In the genomic region with DNA sequence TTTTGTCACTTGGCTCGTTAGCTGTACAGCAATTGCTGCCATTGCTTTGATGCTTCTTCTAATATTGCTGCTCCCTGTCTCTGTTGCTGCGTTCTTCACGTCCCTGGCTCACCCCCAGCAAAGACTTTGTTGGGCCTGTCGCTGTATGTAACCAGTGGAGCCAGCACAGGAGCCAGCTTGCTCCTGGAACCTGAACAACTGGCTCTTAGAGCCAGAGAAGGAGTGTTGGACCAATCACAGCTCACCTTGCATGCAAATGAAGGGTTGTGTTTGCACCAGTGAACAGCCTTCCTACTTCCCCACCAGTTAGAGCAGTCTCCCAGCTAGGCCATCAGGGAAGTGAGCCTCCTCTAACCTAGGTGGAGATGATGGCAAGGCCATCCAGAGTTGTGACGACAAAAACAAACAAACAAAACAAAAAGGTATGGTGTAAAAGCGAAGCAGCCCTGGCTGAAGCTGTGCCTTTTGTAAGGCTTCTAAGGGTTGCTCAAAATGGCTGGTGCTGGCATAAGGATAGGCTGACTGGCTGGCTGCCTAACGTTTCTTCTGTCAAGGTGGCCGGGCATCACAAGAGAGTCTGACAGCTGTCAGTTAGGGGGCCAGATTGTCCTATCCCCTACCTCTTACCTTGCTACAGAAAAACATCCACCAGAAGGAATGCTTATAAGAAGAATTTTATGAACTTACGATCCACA, we compare ENCODE assay signal across 27 mouse cellular contexts. TPM values are rescaled to one million over a fixed set of nuclear protein-coding genes. Genes with fewer than 3 reads are reported as not detected.
A peak's percentile ranks its signal among the peaks of the same experiment; 100 is the strongest.
DNase-seq lines count a peak whose midpoint lies in the region; ATAC-seq lines count a peak whose summit lies in the region.
"Had no signal": no experiment of that assay in that cellular context is flagged by ENCODE, and none has a peak within 500 bp of the region (broad histone marks: within the 10 kb centered on the region; RNA-seq: fewer than 3 reads in every experiment).

No protein-coding gene starts in this region.

- ATAC-seq in forebrain, embryonic 14.5 days, result peak; percentile 33; the same call in 1 of the 2 replicates
- ATAC-seq in forebrain, embryonic 12.5 days (ENCODE audit: low FRiP score), result no peak
- ATAC-seq in heart, embryonic 14.5 days (ENCODE audit: insufficient number of reproducible peaks, insufficient read depth, low FRiP score, low read depth), result no peak
- no peak; the same call in 1 of the 2 replicates for ATAC-seq in forebrain, embryonic 15.5 days (replicated peaks)
- ATAC-seq: hindbrain, embryonic 16.5 days; liver, embryonic 12.5 days; Patski had no signal

- H3K27me3 ChIP-seq in forebrain, embryonic 14.5 days (replicated peaks; ENCODE audit: control insufficient read depth, insufficient read depth, low read length), result no peaks in the 10 kb centered on the region
- peaks cover 20% of the 10 kb centered on the region for H3K27me3 ChIP-seq in forebrain, embryonic 12.5 days
- H3K27me3 ChIP-seq in heart, embryonic 14.5 days (ENCODE audit: control insufficient read depth, insufficient read depth, low read length), result no peaks in the 10 kb centered on the region
- H3K27me3 ChIP-seq in forebrain, embryonic 15.5 days, result no peaks in the 10 kb centered on the region
- H3K27me3 ChIP-seq: CH12.LX; intestine, embryonic 15.5 days; liver, embryonic 12.5 days; Patski had no signal

- no peaks in the 10 kb centered on the region for H3K9me3 ChIP-seq in forebrain, embryonic 14.5 days (replicated peaks; ENCODE audit: control insufficient read depth, low read length)
- no peaks in the 10 kb centered on the region for H3K9me3 ChIP-seq in forebrain, embryonic 12.5 days
- H3K9me3 ChIP-seq in heart, embryonic 14.5 days (ENCODE audit: control insufficient read depth, low read length), result no peaks in the 10 kb centered on the region
- no peaks in the 10 kb centered on the region for H3K9me3 ChIP-seq in forebrain, embryonic 15.5 days
- H3K9me3 ChIP-seq: G1E; hindbrain, embryonic 10.5 days; intestine, embryonic 15.5 days; limb, embryonic 13.5 days; liver, embryonic 12.5 days had no signal

- no peaks in the 10 kb centered on the region for H3K36me3 ChIP-seq in forebrain, embryonic 14.5 days (ENCODE audit: control insufficient read depth, insufficient read depth, low read length)
- no peaks in the 10 kb centered on the region for H3K36me3 ChIP-seq in forebrain, embryonic 12.5 days (replicated peaks)
- H3K36me3 ChIP-seq in heart, embryonic 14.5 days (ENCODE audit: control insufficient read depth, insufficient read depth, low read length), result no peaks in the 10 kb centered on the region
- no peaks in the 10 kb centered on the region for H3K36me3 ChIP-seq in forebrain, embryonic 15.5 days
- H3K36me3 ChIP-seq: G1E; hindbrain, embryonic 10.5 days; intestine, embryonic 15.5 days; limb, embryonic 13.5 days; liver, embryonic 12.5 days had no signal

- DNase-seq in forebrain, embryonic 14.5 days (ENCODE audit: low spot score), result peak; percentile 37
- no peak for DNase-seq in heart, postnatal 10 days
- DNase-seq in R1 (ENCODE audit: low read depth, low spot score), result peak; percentile 13
- no peak for DNase-seq in layer of hippocampus, adult 9-10 months (ENCODE audit: low spot score)
- DNase-seq: adrenal gland, adult 2 months; B cell, adult 2 months; cerebellum, adult 11-12 months; gastrocnemius, postnatal 10 days; kidney, adult 8-10 months; layer of hippocampus, postnatal 36 days; right cerebral cortex, adult 18-20 months; right cerebral cortex, postnatal 4 days; thymus, postnatal 14 days had no signal

- no peak overlapping the region for H3K4me3 ChIP-seq in forebrain, embryonic 14.5 days (ENCODE audit: low read depth, low read length)
- no peak overlapping the region for H3K4me3 ChIP-seq in forebrain, embryonic 12.5 days (replicated peaks)
- H3K4me3 ChIP-seq in heart, embryonic 14.5 days (ENCODE audit: control insufficient read depth in 1 of 2, insufficient read depth in 1 of 2, low read depth in 1 of 2, low read length in 2 of 2), result no peak overlapping the region
- H3K4me3 ChIP-seq in forebrain, embryonic 15.5 days, result no peak overlapping the region
- H3K4me3 ChIP-seq: hindbrain, embryonic 10.5 days; intestine, embryonic 15.5 days; layer of hippocampus, adult 2 months; limb, embryonic 13.5 days; liver, embryonic 12.5 days had no signal

- H3K4me2 ChIP-seq in forebrain, embryonic 14.5 days (ENCODE audit: low read length), result no peak overlapping the region
- H3K4me2 ChIP-seq in forebrain, embryonic 12.5 days, result no peak overlapping the region
- no peak overlapping the region for H3K4me2 ChIP-seq in heart, embryonic 14.5 days (ENCODE audit: low read length)
- no peak overlapping the region for H3K4me2 ChIP-seq in forebrain, embryonic 15.5 days (replicated peaks)
- H3K4me2 ChIP-seq: intestine, embryonic 15.5 days; limb, embryonic 13.5 days; liver, embryonic 12.5 days; midbrain, embryonic 11.5 days had no signal

- peaks cover 6% of the 10 kb centered on the region for H3K4me1 ChIP-seq in forebrain, embryonic 14.5 days (ENCODE audit: control insufficient read depth, insufficient read depth, low read length)
- peaks cover 24% of the 10 kb centered on the region for H3K4me1 ChIP-seq in forebrain, embryonic 12.5 days
- H3K4me1 ChIP-seq in heart, embryonic 14.5 days (ENCODE audit: control insufficient read depth in 2 of 2, insufficient read depth in 2 of 2, low read length in 2 of 2), result peaks cover 12 to 22% of the 10 kb centered on the region in 2 experiments; a peak in 3 of 4 replicates
- peaks cover 29% of the 10 kb centered on the region for H3K4me1 ChIP-seq in forebrain, embryonic 15.5 days
- H3K4me1 ChIP-seq: liver, embryonic 12.5 days had no signal

- intact Hi-C loops in heart, postnatal 10 days (cut with DNase I), result no loop called here

- H3K27ac ChIP-seq in forebrain, embryonic 14.5 days (ENCODE audit: low read depth, low read length), result no peak overlapping the region
- H3K27ac ChIP-seq in forebrain, embryonic 12.5 days, result no peak overlapping the region
- peak overlapping the region; percentile 39 to 42; a peak in 2 of 4 replicates for H3K27ac ChIP-seq in heart, embryonic 14.5 days (replicated peaks in 1 of 2; ENCODE audit: control insufficient read depth in 1 of 2, insufficient read depth in 1 of 2, low read depth in 2 of 2, low read length in 2 of 2)
- H3K27ac ChIP-seq in forebrain, embryonic 15.5 days (replicated peaks), result peak overlapping the region; percentile 26; the same call in 1 of the 2 replicates
- H3K27ac ChIP-seq: layer of hippocampus, adult 2 months; limb, embryonic 13.5 days; liver, embryonic 12.5 days had no signal

- H3K9ac ChIP-seq in forebrain, embryonic 14.5 days (ENCODE audit: low read length), result no peak overlapping the region
- H3K9ac ChIP-seq in forebrain, embryonic 12.5 days, result no peak overlapping the region
- no peak overlapping the region for H3K9ac ChIP-seq in heart, embryonic 14.5 days (ENCODE audit: low read length)
- H3K9ac ChIP-seq in forebrain, embryonic 15.5 days (replicated peaks), result no peak overlapping the region
- H3K9ac ChIP-seq: intestine, embryonic 15.5 days; limb, embryonic 13.5 days; liver, embryonic 12.5 days had no signal

- 58% methylated on average over 9 of the region's 9 CpGs for WGBS in forebrain, embryonic 14.5 days
- WGBS in forebrain, embryonic 12.5 days, result 76% methylated on average over 9 of the region's 9 CpGs
- 74% methylated on average over 9 of the region's 9 CpGs for WGBS in heart, embryonic 14.5 days
- WGBS in forebrain, embryonic 15.5 days, result 52% methylated on average over 9 of the region's 9 CpGs

RNA-seq across cellular contexts. Expression of gene Lrguk, which starts 15.7 kb away (rescaled TPM):
- polyA plus RNA-seq in forebrain, embryonic 14.5 days (2014; fragmentation: Nextera tagmentation; extraction: Ambion mirVana), result 1.0 and 1.1 TPM in 2 replicates
- 0.90 and 0.98 TPM in 2 replicates for polyA plus RNA-seq in forebrain, embryonic 12.5 days (2016; fragmentation: Nextera tagmentation; extraction: Ambion mirVana)
- polyA plus RNA-seq in heart, embryonic 14.5 days (2014; fragmentation: Nextera tagmentation; extraction: Ambion mirVana), result 0.59 and 0.63 TPM in 2 replicates
- under 1 TPM; 0.14 to 0.35 TPM for total RNA-seq in heart, postnatal 10 days (2021)
- 0.98 and 1.2 TPM in 2 replicates for polyA plus RNA-seq in forebrain, embryonic 15.5 days (2015; fragmentation: Nextera tagmentation; extraction: Ambion mirVana)
- total RNA-seq: granulocyte monocyte progenitor cell, adult 5-6 weeks had no signal

Comparison
In these comparisons a context has a peak if more than half of its experiments do, and no peak if none do; other contexts are left out.
1. H3K27ac ChIP-seq: peak in heart, embryonic 14.5 days (2 of 2) and forebrain, embryonic 15.5 days (single experiment); none in forebrain, embryonic 14.5 days (single experiment) and forebrain, embryonic 12.5 days (single experiment).
2. DNase-seq: peak in forebrain, embryonic 14.5 days (single experiment) and R1 (single experiment); none in heart, postnatal 10 days (0 of 2) and layer of hippocampus, adult 9-10 months (single experiment).